In the genomic region with DNA sequence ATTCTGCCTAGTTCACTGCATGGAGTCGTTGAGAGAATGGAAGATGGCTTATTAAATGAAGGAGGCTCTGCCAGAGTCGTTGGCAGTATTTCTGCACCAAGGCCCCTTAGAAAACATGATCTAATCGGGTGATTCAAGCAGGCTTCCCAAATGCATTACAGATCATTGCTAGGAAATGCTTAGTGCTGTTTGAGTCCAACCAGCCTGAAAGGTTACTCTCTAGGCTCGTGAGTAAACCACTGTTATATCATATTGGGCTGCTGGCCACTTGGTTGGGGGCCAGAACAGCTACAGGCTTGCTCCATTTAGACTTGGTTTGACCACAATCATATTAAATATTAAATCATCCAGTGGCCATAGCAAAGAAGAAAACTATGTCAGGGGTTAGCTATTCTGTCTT, we compare ENCODE assay signal across 12 mouse cellular contexts.
DNase-seq lines count a peak whose midpoint lies in the region; ATAC-seq and TF ChIP-seq lines count a peak whose summit lies in the region.
"Had no signal": no experiment of that assay in that cellular context is flagged by ENCODE, and none has a peak within 500 bp of the region (broad histone marks: within the 10 kb centered on the region; RNA-seq: fewer than 3 reads in every experiment).

No protein-coding gene starts in this region.

- H3K9ac ChIP-seq in limb, embryonic 14.5 days (ENCODE audit: low read depth, low read length, severe bottlenecking) = no peak overlapping the region
- H3K9ac ChIP-seq: forebrain, embryonic 13.5 days; limb, embryonic 12.5 days had no signal

- WGBS in limb, embryonic 14.5 days = 54% methylated on average over 4 of the region's 4 CpGs
- 87% methylated on average over 4 of the region's 4 CpGs for WGBS in limb, embryonic 10.5 days

- intact Hi-C loops in heart, postnatal 25 days (cut with DNase I) = no loop called here

- H3K4me1 ChIP-seq in limb, embryonic 14.5 days (ENCODE audit: control insufficient read depth, insufficient read depth, low read length) = 0 out of 2 replicates have a peak, but pooled peaks cover 5% of the 10 kb centered on the region
- peaks cover 12% of the 10 kb centered on the region for H3K4me1 ChIP-seq in limb, embryonic 10.5 days
- H3K4me1 ChIP-seq: forebrain, embryonic 13.5 days had no signal

- peak; percentile 60 for DNase-seq in limb, embryonic 14.5 days (ENCODE audit: low spot score)
- no peak for DNase-seq in limb, embryonic 10.5 days (ENCODE audit: low spot score)
- DNase-seq in adipocyte (ENCODE audit: low spot score) = peak; percentile 94
- DNase-seq in brain, embryonic 14.5 days (ENCODE audit: low read depth) = peak; percentile 12
- DNase-seq in heart, postnatal 25 days (ENCODE audit: low spot score) = peak; percentile 8
- no peak for DNase-seq in natural killer cell, adult 2 months (ENCODE audit: low spot score in 2 of 2)
- no peak for DNase-seq in c-Kit-positive CD71-positive TER-119-positive erythroid progenitor cells, embryonic 14.5 days (ENCODE audit: low spot score)
- DNase-seq: cerebellum, adult 11-12 months; thymus, adult 18-20 months had no signal

- H3K4me3 ChIP-seq in limb, embryonic 14.5 days (replicated peaks; ENCODE audit: low read length) = no peak overlapping the region
- no peak overlapping the region for H3K4me3 ChIP-seq in limb, embryonic 10.5 days
- H3K4me3 ChIP-seq: forebrain, embryonic 13.5 days; limb, embryonic 12.5 days had no signal

- TF ChIP-seq CTCF in brain, embryonic 14.5 days (IDR thresholded peaks at IDR 0.05; ENCODE audit: borderline replicate concordance, extremely low read depth, insufficient read depth, insufficient read length) = no peak

- H3K27me3 ChIP-seq in limb, embryonic 14.5 days (ENCODE audit: control insufficient read depth, insufficient read depth, low read length) = no peaks in the 10 kb centered on the region
- no peaks in the 10 kb centered on the region for H3K27me3 ChIP-seq in limb, embryonic 10.5 days (ENCODE audit: low read depth, poor library complexity, severe bottlenecking)
- H3K27me3 ChIP-seq: forebrain, embryonic 13.5 days; limb, embryonic 12.5 days had no signal

- no peak for TF ChIP-seq POLR2A in limb, embryonic 14.5 days (IDR thresholded peaks at IDR 0.05; ENCODE audit: borderline replicate concordance, extremely low read depth, insufficient read depth, insufficient read length)
- no peak for TF ChIP-seq POLR2A in brain, embryonic 14.5 days (IDR thresholded peaks at IDR 0.05; ENCODE audit: borderline replicate concordance, extremely low read depth, insufficient read depth, insufficient read length, poor library complexity, severe bottlenecking)

- peak; percentile 44; the same call in 1 of the 2 replicates for ATAC-seq in limb, embryonic 14.5 days (ENCODE audit: low FRiP score, low read depth)
- ATAC-seq in cerebellum, adult (ENCODE audit: insufficient number of reproducible peaks, low FRiP score, low TSS enrichment) = no peak
- ATAC-seq: forebrain, embryonic 13.5 days had no signal

- H3K4me2 ChIP-seq in limb, embryonic 14.5 days (replicated peaks; ENCODE audit: low read depth, low read length, severe bottlenecking) = no peak overlapping the region
- H3K4me2 ChIP-seq: forebrain, embryonic 13.5 days; limb, embryonic 12.5 days had no signal

- no peaks in the 10 kb centered on the region for H3K9me3 ChIP-seq in limb, embryonic 14.5 days (ENCODE audit: control insufficient read depth, low read length)
- H3K9me3 ChIP-seq in limb, embryonic 10.5 days (replicated peaks) = no peaks in the 10 kb centered on the region
- H3K9me3 ChIP-seq: forebrain, embryonic 13.5 days; limb, embryonic 12.5 days had no signal

- no peaks in the 10 kb centered on the region for H3K36me3 ChIP-seq in limb, embryonic 14.5 days (ENCODE audit: control insufficient read depth, insufficient read depth, low read length)
- H3K36me3 ChIP-seq in limb, embryonic 10.5 days = no peaks in the 10 kb centered on the region
- H3K36me3 ChIP-seq: limb, embryonic 12.5 days had no signal

- no peak overlapping the region for H3K27ac ChIP-seq in limb, embryonic 14.5 days (replicated peaks; ENCODE audit: low read depth, low read length)
- no peak overlapping the region for H3K27ac ChIP-seq in limb, embryonic 10.5 days
- H3K27ac ChIP-seq: forebrain, embryonic 13.5 days; limb, embryonic 12.5 days had no signal

Comparison
In these comparisons a context has a peak if more than half of its experiments do, and no peak if none do; other contexts are left out.
1. DNase-seq: peak in limb, embryonic 14.5 days (single experiment), adipocyte (single experiment), brain, embryonic 14.5 days (single experiment) and heart, postnatal 25 days (single experiment); none in limb, embryonic 10.5 days (single experiment), natural killer cell, adult 2 months (0 of 2) and c-Kit-positive CD71-positive TER-119-positive erythroid progenitor cells, embryonic 14.5 days (single experiment).